Mouse (Mus musculus) layer of hippocampus, postnatal 36 days (tissue): ENCODE measurements around the gene Nomo1. TPM values are rescaled to one million over a fixed set of nuclear protein-coding genes. Genes with fewer than 3 reads are reported as not detected.

ENCODE experiments used
- DNase-seq, 2 experiments: peaks; one replicate each; pipeline ENCODE4 v3.0.0; 2022
- total RNA-seq, 2 experiments: library from RNA; stranded (reverse); gene quantifications; 2 replicates each; pipeline ENCODE4 v1.2.3; 2021

Nomo1 gene
- total RNA-seq, 2 experiments from 2014 or later = 102 to 104 TPM

DNA sequence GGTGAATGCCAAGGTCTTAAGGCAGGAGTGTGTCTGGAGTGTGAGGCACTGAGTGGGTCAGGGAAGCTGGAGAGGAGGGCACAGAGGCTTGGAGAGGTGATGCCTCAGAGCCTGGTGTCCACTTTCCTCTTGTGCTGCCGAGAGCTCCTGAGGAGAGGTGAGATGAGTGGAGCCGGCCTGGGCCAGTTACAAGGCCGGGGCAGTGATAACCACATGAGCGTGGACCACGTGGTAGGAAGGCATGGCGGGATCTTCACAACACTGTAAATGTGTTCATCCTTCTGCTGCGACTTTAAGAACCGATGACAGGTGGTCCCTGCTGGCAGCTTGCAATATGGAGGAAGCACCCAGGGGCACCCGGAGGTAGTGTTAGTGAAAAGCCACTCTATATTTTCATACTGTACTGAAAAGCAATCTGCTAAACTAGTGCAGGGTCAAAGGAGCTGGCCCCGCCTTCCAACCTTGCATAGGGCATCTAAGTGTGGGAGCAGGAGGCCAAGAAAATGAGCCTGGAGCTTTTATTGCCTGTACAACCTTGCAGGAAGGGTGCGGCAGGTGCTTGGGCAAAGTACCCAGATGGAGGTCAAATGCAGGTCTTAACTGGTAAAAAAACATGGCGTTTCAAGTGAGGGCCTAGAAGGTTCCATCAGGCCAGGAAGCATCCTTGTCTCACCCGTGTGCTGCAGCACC is 14.5 kb downstream of the Nomo1 start:
- no peak for DNase-seq

DNA sequence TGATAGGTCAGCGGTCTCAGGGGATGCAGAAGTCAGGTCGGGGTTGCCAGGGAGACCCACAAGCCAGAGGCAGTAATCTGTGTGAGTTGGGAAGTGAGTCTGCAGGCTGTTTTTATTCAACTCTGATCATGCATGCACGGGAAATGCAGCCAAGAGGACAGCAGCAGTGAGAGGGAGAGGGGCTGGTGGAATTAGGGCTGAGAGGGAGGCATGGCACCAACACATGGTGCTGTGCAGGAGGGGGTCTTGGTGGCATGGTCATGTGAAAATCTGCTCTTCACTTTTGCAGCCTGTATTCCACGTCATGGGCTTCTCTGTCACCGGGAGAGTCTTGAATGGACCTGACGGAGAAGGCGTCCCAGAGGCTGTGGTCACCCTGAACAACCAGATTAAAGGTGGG is 16.5 kb downstream of the Nomo1 start:
- no peak for DNase-seq

DNA sequence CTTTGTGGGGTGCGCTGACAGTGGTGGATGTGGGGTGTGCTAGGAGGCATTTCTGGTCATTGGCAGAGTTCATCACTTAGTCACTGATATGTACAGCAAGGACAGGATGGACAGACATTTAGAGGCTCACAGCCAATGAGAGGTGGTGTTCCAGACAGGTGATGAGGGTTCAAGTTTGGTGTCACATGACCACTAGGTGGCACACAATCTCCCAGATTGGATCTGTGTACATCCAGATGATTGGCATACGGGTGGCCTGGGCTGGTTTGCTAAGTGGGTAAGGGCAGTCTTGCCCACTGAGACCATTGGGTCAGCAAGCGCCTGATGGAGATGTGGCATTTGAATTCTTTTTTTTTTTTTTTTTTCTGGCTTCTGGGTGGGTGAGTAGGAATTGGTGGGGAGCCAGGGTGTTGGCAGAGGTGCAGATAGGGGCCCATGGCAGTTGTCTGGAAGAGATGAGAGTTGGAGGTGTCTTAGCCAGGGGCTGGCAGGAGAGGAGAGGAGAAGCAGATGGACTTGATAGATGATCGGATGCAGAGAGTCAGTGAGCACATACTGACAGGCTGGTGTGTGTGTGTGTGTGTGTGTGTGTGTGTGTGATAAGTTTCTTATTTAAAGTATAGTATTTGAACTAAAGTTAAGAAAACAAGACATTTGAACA is 18.8 kb downstream of the Nomo1 start:
- no peak for DNase-seq

DNA sequence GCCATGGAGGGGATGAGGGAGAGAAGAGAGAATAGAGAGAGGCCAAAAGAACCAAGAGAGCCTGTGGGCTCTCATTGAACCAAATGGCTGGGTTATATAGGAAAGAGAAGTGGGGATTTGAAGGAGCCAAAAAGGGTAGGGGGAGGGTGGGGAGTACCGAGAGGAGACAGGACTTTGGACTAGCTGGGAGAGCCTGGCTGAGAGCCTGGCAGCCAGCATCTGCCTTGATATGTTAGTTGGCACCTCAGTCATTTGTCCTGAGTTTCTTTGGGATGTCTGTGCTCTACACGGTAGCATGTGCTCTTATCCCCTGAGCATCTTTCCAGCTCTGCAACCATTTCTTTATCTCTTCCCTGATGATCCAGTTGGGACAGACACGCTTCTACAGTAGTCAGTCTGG is 20.1 kb downstream of the Nomo1 start:
- DNase-seq = no peak

DNA sequence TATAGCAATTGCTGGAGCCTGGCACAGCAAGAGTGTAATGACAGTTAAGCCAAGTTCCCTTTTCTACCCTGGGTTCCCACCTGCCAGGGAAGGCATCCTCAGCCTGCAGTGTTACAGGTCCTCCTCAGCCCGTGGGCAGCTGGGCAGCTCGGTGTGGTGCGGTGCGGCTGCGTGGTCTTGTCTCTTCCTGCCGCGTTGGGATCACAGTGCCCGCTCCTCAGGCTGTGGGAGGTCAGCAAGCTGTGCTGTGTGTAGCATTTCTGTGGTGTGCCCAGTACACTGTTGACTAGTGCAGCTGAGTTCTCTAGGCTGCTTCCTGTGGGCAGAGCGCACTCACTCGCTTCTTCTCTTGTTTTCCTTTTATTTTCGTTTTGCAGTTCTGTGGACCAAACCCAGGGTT is 25.4 kb downstream of the Nomo1 start:
- DNase-seq = no peak

DNA sequence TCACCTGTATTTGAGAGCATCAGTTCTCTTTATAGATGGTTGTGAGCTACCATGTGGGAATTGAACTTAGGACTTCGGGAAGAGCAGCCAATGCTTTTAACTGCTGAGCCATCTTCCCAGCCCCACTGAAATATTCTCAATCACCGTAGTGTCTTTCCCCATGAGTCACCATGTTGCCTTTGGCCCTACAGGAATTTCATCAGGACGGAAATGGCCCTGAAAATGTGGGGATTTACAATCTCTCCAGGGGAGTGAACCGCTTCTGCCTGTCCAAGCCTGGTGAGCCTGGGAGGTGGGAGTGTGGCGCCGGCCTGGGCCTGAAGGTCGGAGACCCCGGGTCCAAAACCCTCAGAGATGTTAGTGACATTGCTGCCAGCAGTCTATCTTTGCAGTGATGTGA is 27.2 kb downstream of the Nomo1 start:
- DNase-seq = no peak

DNA sequence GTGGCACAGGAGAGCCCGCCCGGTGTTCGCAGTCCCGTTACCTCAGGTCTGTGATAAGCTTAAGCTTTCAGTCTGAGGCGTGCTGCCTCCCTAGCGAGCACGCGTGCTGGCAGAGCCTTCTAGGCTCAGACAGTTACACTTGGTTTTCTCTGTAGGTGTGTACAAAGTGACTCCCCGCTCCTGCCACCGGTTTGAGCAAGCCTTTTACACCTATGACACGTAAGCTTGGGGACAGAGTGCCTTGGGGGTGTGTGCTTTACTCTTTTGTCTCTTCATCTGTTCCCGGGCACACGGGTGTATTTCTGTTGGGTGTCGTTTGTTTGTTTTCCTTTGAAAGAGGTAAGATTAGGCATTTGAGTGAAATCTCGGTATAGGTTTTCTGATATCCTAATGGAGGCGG is 28.1 kb downstream of the Nomo1 start:
- no peak for DNase-seq

DNA sequence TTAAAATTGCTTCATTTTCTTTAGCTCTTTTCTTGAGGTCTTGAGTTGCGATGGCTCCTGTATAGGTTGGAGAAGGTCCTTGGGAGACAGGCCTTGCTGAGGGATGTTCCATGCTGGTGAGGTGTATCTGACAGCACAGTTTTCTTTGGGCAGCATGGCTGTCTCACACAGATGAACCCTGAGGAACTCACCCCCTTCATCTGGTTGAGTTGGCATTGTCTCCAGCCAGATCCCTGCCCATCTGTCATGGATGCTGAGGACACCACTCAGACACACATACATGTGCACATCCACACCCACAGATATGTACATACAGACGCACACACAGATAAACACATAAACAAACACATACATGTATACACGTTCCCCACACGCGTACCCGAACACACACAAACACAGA is 29.8 kb downstream of the Nomo1 start:
- no peak for DNase-seq

DNA sequence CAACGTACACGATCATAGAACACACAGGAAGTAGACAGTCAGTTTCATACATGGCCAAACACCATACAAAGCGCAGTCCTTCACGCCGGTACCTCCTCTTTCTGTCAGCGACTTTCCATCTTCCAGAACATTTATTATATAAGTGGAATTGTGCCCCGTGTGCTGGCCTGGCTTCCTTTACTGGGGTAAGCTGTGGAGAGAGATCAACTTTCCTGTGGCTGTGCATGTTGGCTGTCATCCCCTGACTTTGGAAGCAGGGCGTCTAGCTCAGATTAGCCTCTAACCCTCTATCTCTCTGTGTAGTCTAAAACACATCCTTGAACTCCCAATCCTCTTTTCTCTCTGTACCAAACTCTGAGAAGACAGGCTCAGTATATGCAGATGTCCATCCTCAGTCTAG is 35.3 kb downstream of the Nomo1 start:
- DNase-seq = no peak

DNA sequence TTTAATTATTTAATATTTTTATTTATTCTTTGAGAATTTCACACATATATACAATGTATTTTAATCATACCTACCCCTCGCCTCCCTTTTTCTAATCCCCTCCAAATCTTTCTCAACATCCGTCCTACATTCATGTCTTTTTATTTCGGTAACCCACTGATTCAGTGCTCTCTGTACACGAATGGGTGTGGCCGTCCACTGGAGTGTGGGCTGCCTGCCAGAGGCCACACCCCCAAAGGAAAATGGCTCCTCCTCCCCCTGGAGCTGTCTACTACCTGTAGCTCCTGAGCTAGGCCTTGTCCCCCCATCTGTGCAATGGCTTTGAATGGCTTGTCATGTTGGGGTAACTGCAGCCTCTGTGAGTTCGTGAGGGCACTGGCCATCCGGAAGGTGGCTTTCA is 43.3 kb downstream of the Nomo1 start:
- no peak for DNase-seq

DNA sequence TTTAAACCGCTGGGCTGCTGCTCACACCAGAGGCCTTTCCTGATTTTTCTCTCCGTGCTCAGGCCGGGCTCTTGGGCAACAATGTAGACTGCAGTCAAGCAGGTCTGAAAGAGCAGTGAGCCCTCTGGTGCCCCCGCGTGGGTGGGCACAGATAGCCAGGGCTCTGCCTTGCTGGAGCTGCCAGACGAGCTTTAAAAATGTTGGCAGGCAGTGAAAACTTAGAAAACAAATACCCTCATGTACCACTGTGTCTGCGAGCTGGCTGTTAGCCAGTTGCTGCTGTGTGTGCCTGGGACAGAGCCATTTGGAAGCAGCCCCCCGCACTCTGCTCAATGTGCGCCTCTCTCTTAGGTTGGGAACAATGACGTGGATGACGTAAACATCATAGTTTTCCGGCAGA is 44.2 kb downstream of the Nomo1 start:
- no peak for DNase-seq

DNA sequence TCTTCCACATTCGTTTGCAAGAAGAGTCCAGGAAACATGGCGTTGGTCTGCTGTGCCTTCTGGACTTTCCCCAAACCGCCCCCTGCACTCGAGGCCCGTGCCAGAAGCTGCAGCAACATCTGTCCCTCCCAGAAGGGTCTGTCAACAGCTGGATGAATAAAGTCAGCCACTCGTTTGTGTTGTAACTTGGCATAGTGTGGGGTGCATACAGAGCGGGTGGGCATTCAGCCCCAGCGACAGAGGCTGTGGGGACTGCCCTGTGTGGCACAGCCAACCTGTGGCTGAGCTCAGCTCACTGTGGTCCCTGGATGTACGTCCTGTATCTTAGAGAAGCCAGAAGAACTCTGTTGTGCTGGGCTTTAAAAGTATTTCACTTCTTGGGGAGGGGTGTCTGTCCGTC is 50.5 kb downstream of the Nomo1 start:
- no peak for DNase-seq

DNA sequence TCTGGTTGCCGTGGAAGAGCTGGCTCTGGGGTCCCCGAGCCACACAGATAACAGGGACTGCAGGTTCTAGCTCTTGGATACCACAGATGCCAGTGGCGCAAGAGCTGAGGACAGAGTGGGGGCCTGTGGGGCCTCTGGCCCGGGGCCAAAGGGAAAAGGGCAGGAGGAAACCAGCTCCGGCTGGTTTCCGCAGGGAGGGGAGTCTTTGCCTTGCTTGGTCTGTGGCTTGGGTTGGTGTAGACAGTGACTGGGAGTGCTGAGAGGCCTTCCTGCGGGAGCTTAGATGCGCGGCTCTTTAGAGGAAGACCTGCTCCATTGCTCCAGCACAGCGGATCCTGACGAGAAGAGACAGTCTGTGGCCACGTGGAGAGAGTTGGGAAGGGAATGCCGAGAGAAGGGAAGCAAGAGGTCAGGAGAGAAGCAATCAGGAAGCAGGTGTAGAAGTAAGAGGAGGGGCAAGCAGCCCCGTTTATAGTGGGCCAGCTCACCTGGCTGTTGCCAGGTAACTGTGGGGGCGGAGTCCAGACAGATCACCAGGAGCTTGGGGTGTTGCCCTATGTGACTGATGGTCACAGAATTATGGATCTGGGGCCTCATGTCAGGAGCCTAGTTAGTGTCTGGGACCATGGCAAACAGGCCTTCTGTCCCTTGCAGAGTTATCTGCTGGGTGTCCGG is 51.5 kb downstream of the Nomo1 start:
- DNase-seq = no peak

DNA sequence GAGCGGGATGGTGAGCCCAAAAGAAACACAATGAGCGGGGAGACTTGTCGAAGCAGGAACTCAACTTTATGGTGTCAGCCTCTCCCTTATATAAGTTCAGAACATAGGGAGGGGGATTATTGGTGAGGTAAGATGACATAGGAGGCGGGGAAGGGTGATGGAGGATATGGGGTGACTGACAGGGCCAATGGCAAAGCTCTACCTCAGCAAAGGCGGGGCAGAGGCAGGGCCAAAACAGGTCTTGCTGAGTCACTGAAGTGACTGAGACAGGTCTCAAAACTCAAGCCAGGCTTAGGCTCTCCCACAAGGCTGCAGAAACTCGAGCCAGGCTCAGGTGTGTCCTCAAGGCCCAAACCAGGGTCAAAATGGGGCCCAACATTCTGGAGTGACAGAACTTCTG is 52.9 kb downstream of the Nomo1 start:
- DNase-seq = no peak

DNA sequence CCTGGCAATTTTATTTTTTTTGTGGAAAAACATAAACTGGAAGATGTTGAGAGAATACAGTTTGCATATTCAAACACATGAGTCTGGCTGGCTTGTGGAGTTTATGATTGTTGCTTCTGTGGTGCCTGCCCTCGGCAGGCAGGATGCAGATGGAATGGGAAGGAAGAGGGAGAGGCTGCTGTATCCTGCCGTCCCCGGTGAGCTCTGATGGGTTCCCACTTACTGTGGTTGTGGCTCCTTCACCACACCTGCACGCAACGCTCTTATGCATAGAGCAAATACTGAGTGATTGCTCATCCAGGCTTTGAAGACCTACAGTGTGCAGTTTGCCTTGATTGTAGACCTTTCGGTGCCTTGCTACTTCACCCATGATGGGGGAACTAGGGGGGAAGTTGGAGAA is 54.7 kb downstream of the Nomo1 start:
- no peak for DNase-seq

DNA sequence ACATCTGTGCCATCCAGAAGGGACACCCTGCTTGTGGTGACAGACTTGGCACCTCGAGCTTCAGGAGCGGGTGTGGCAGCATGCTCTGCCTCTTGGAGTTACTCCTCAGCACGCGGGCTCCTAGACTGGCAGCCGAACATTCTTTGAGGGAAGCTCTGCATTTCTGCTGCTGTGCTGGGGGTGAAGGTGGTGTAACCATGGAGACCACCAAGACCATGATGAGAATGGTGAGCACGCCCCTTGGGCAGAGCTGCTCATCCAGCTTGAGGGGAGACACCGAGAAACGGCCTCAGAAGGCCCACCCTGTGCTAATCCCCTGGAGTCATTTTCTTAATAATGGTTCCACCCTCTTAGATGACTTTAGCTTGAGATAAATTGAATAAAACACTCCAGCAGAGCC is 59.3 kb downstream of the Nomo1 start:
- DNase-seq = no peak

DNA sequence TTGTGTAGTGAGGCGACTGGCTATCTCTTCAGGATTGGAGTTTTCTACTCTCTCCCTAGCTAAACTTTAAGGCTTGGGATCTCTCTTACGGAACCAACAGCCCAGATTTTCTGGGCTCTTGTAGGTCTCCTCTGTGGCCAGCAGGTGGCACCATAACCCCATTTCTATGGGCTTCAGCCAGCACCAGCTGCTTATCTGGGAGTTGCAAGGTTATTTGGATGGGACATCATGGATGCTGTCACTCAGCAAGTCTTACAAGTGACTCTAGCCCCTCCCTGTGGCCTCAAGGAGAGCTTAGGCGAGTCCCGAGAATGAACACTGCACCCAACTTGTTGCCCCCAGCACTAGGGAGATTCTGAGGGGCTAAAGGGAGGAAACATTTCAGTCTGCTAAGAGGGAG is 62.6 kb downstream of the Nomo1 start:
- DNase-seq = peak; percentile 55 to 59

DNA sequence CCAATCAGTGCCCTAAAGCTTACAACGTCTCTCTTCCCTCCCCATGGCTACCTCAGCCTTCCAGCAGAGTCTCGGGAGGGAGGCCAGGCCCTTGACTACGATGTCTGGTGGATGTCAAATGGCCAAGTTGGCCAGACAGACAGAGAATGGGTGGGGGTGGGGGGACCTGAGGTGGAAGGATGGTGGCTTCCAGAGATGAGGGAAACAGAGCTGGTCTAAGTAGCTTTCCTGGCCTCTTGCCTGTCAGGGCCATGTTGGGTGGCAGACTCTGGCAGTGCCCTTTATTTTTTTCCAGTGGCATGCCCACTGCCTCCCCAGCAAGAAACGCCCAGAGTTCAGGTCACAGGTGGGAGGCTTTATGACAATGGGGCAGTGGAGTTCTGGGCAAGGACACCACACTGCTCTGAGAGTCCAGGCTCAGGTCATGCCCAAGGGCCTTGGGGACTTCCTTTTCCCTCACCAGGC is 63.9 kb downstream of the Nomo1 start:
- no peak for DNase-seq

DNA sequence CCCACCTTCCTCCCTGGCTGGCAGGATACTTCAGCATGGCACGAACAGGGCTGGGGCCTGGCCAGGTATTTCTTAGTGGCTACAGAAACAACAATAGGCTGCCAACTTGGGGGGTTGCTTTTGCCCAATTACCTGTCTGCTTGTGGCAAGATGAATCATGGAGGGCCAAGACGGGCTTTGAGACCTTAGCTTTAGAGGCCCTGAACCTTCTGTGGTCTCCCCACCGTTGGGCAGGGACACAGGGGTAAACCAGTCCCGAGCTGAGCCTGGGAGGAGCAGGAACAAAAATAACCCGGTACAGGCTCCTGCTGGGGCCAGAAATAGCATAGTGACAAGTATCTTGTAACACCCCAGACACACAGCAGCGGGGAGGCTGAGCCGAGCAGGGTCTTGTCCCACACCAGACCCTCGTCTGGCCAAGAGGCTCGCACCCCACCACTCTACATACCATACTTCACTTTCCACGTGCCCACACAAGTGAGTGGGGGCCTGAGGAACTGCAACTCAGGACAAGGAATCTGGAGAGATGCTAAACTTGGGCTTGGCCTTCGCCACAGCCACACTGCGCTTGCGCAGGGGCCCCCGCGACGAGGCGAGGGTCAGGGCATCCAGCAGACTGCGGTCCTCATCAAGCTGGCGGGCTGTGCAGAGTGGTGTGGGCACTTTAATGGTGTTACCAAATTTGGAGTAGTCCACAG is 64.9 kb downstream of the Nomo1 start:
- DNase-seq = no peak

DNA sequence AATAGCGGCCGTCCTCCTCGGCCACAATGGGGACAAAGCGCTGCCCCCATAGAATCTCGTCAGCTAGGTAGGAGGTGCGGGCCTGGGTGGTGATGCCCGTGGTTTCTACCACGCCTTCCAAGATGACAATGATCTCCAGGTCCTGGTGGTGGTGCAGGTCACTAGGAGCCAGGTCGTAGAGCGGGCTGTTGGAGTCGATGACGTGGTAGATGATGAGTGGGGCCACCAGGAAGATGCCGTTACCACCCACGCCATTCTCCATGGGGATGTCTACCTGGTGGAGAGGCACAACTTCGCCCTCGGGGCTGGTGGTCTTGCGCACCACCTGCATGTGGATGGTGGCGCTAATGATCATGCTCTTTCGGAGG is 65.4 kb downstream of the Nomo1 start:
- no peak for DNase-seq

DNA sequence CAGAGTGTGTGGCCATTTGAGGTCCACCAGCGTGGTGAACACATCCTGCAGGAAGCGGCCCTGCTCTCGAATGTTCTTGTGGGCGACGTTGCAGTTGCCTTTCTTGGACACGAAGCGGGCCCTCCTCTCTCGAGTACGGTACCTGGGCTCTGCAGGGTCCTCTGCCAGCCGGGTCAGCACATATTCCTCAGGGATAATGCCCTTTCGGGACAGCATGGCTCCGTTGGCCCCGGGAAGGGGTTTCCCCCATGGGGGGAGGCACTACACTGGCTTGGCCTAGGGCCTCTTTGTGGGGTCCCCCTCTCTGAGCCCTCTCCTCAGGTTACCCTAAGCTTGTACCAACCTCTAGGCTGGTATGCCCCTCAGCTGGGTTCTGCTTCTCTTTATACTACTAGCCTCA is 66.2 kb downstream of the Nomo1 start:
- DNase-seq = no peak

DNA sequence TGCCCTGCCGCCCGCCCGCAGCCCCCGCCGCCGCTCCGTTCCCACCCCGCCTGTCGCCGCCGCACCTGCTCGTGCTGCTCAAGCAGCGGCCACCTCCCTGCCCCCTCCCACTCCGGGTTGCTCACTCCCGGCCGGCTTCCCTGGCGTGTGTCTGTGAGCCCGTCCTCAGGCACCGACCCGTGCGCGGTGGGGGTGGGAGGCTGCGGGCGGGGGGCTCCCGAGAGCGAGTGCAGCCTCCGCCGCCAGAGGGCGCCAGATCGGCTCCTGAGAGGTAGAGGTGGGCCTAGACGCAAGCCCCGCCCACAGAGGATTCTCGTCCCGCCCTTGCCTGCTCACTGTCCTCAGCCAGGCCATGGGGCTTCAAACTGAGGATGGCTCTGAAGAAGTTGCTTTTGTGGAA is 67.1 kb downstream of the Nomo1 start, which contains the start of gene Kcnj11:
Kcnj11 (minus strand) TSS at position 202 of the 400 bp plus-strand sequence.
- DNase-seq = peak; percentile 76 to 77

DNA sequence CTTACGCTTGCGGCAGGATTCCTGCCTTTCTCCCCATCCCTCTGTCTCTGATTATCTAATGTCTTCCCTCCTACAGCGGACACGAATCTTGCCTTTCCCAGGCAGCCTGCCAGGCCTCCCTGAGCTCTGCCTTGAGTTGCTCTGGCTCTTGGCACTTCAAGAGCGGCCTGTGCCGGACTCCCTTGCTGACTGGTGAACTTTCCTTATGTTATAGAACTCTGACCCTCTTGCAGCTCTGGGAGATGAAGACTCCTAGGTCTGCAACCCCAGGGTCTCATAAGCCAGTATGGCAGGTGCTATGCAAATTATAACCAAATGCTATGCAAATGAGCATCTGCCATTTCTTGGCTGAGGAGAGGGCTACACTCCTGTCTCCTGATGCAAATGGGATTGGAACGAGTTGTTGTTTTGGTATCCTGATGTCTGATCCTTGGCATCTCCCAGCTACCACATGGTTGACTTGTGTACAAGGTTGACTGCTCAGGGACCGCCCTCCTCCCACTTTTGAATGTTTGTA is 69.6 kb downstream of the Nomo1 start:
- DNase-seq = peak; percentile 62 to 64
